Mouse (Mus musculus) stomach, embryonic 15.5 days (tissue): ENCODE results near the gene Kdm4b. TPM values are rescaled to one million over a fixed set of nuclear protein-coding genes. Genes with fewer than 3 reads are reported as not detected.

Source experiments
- ATAC-seq: fragments of 200-750 bp; cut with Nextera tagmentation; 2 replicates; pipeline ENCODE4 v1.8.0; 2017; ENCODE audit warnings: low read depth, moderate number of reproducible peaks, moderate TSS enrichment; ENCODE audit not compliant: insufficient read depth, low FRiP score
- H3K27ac ChIP-seq: fragments of 300-500 bp; sonication (generic); 2 replicates; pipeline ENCODE4 v1.5.1; 2015; ENCODE audit warnings: mild to moderate bottlenecking, inconsistent platforms
- H3K27me3 ChIP-seq: fragments of 300-500 bp; sonication (generic); replicated peaks from 2 replicates; pipeline ENCODE4 v1.6.1; 2015; ENCODE audit warnings: inconsistent platforms
- H3K36me3 ChIP-seq: fragments of 300-500 bp; sonication (generic); 2 replicates; pipeline ENCODE4 v1.6.1; 2015; ENCODE audit warnings: inconsistent platforms
- H3K4me1 ChIP-seq: fragments of 300-500 bp; sonication (generic); 2 replicates; pipeline ENCODE4 v1.6.1; 2015; ENCODE audit warnings: inconsistent platforms
- H3K4me2 ChIP-seq: fragments of 300-500 bp; sonication (generic); 2 replicates; pipeline ENCODE4 v1.6.1; 2015; ENCODE audit warnings: mild to moderate bottlenecking, inconsistent platforms
- H3K4me3 ChIP-seq: fragments of 300-500 bp; sonication (generic); replicated peaks from 2 replicates; pipeline ENCODE4 v1.5.1; 2015; ENCODE audit warnings: inconsistent platforms
- H3K9ac ChIP-seq: fragments of 300-500 bp; sonication (generic); 2 replicates; pipeline ENCODE4 v1.6.1; 2015; ENCODE audit warnings: inconsistent platforms
- H3K9me3 ChIP-seq: fragments of 300-500 bp; sonication (generic); 2 replicates; pipeline ENCODE4 v1.6.1; 2016; ENCODE audit warnings: inconsistent platforms
- WGBS: fragments of 180-500 bp; shearing (Covaris S2); methylation state at CpG from one replicate; pipeline ENCODE4 v1.1.7; 2015; 5-methylcytosine and 5-hydroxymethylcytosine counted together
- polyA plus RNA-seq: library from polyadenylated mRNA; unstranded; fragments of >200 nt; fragmentation: Nextera tagmentation; extraction: Ambion mirVana; gene quantifications from 2 replicates; pipeline ENCODE4 v1.2.1, GENCODE M21; 2015

The Kdm4b gene
- polyA plus RNA-seq = 27.8 and 33.9 TPM in 2 replicates

- peak within 1 kb of the TSS; percentile 91 for H3K9ac ChIP-seq
- WGBS = under 1% methylated on average over 57 of the region's 57 CpGs
- ATAC-seq = peak; percentile 99
- no peaks in the 10 kb centered on the region for H3K27me3 ChIP-seq
- peak within 1 kb of the TSS; percentile 93 for H3K4me3 ChIP-seq
- no peaks in the 10 kb centered on the region for H3K9me3 ChIP-seq
- peaks cover 12% of the 10 kb centered on the region; the same call in 1 of the 2 replicates for H3K36me3 ChIP-seq
- peak within 1 kb of the TSS; percentile 76 for H3K4me2 ChIP-seq
- H3K4me1 ChIP-seq = peaks cover 36% of the 10 kb centered on the region
- H3K27ac ChIP-seq = peak within 1 kb of the TSS; percentile 98
These were observed at the start of gene Kdm4b for GRCm38 (mm10) chr17:56325450-56326152. Kdm4b (plus strand) TSS chr17:56326062.

GRCm38 (mm10) chr17:56276643-56277566 lies 49.0 kb upstream of the Kdm4b start, which contains the start of gene Ticam1:
Ticam1 (minus strand) TSS chr17:56276786.
- peaks cover 15% of the 10 kb centered on the region for H3K36me3 ChIP-seq
- 2% methylated on average over 14 of the region's 21 CpGs for WGBS
- peak; percentile 94 for ATAC-seq

GRCm38 (mm10) chr17:56277567-56277893 lies 48.3 kb upstream of the Kdm4b start:
- no peaks in the 10 kb centered on the region for H3K9me3 ChIP-seq
- WGBS = 32% methylated on average over 2 of the region's 2 CpGs
- no peak for ATAC-seq
- H3K36me3 ChIP-seq = peaks cover 15% of the 10 kb centered on the region
- no peak overlapping the region for H3K9ac ChIP-seq
- H3K4me2 ChIP-seq = peak overlapping the region; percentile 76
- H3K27me3 ChIP-seq = no peaks in the 10 kb centered on the region
- peak overlapping the region; percentile 89 for H3K27ac ChIP-seq
- peaks cover 19% of the 10 kb centered on the region; the same call in 1 of the 2 replicates for H3K4me1 ChIP-seq
- H3K4me3 ChIP-seq = no peak overlapping the region

More at GRCm38 (mm10) chr17:56276643-56277566, 49.0 kb upstream of the Kdm4b start, which contains the start of gene Ticam1:
- H3K27me3 ChIP-seq = no peaks in the 10 kb centered on the region
- H3K9me3 ChIP-seq = no peaks in the 10 kb centered on the region
- H3K4me3 ChIP-seq = peak within 1 kb of the TSS; percentile 69
- H3K4me2 ChIP-seq = peak within 1 kb of the TSS; percentile 76
- peak within 1 kb of the TSS; percentile 89 for H3K27ac ChIP-seq
- H3K4me1 ChIP-seq = peaks cover 19% of the 10 kb centered on the region; the same call in 1 of the 2 replicates
- H3K9ac ChIP-seq = peak within 1 kb of the TSS; percentile 69

GRCm38 (mm10) chr17:56278340-56278739 lies 47.5 kb upstream of the Kdm4b start:
- Histone ChIP-seq H3K27me3 (no peaks in the 10 kb centered on the region), H3K36me3 (peaks cover 15% of the 10 kb centered on the region), H3K4me1 (peaks cover 13% of the 10 kb centered on the region; the same call in 1 of the 2 replicates), H3K9ac (no peak overlapping the region), H3K4me3 (no peak overlapping the region), H3K27ac (peak overlapping the region; percentile 50; the same call in 1 of the 2 replicates), H3K9me3 (no peaks in the 10 kb centered on the region), H3K4me2 (no peak overlapping the region)
- 88% methylated on average over 5 of the region's 5 CpGs for WGBS
- ATAC-seq = no peak

GRCm38 (mm10) chr17:56279481-56280155 lies 46.2 kb upstream of the Kdm4b start:
- WGBS = 87% methylated on average over 12 of the region's 12 CpGs
- Histone ChIP-seq H3K9me3 (no peaks in the 10 kb centered on the region), H3K9ac (no peak overlapping the region), H3K4me1 (0 out of 2 replicates have a peak, but pooled peaks cover 4% of the 10 kb centered on the region), H3K27me3 (no peaks in the 10 kb centered on the region), H3K4me2 (no peak overlapping the region), H3K27ac (0 out of 2 replicates have a peak overlapping the region, but pooled peaks have one; percentile 27), H3K4me3 (no peak overlapping the region), H3K36me3 (peaks cover 23% of the 10 kb centered on the region)
- ATAC-seq = no peak

- no peak for ATAC-seq
- WGBS = 85% methylated on average over 12 of the region's 12 CpGs
- Histone ChIP-seq H3K27me3 (no peaks in the 10 kb centered on the region), H3K9ac (no peak overlapping the region), H3K4me3 (no peak overlapping the region), H3K27ac (no peak overlapping the region), H3K4me1 (0 out of 2 replicates have a peak, but pooled peaks cover 4% of the 10 kb centered on the region), H3K9me3 (no peaks in the 10 kb centered on the region), H3K4me2 (no peak overlapping the region), H3K36me3 (peaks cover 39% of the 10 kb centered on the region)
These were observed 44.7 kb upstream of the Kdm4b start for GRCm38 (mm10) chr17:56281193-56281592.

GRCm38 (mm10) chr17:56282802-56283201 lies 43.1 kb upstream of the Kdm4b start:
- Histone ChIP-seq H3K4me3 (no peak overlapping the region), H3K36me3 (peaks cover 47% of the 10 kb centered on the region), H3K4me1 (peaks cover 11% of the 10 kb centered on the region), H3K27ac (no peak overlapping the region), H3K4me2 (no peak overlapping the region), H3K9me3 (no peaks in the 10 kb centered on the region), H3K27me3 (no peaks in the 10 kb centered on the region), H3K9ac (no peak overlapping the region)
- no peak for ATAC-seq
- WGBS = 85% methylated on average over 4 of the region's 4 CpGs

- no peaks in the 10 kb centered on the region for H3K9me3 ChIP-seq
- H3K27ac ChIP-seq = no peak overlapping the region
- 92% methylated on average over 8 of the region's 8 CpGs for WGBS
- H3K4me1 ChIP-seq = peaks cover 16% of the 10 kb centered on the region
- H3K36me3 ChIP-seq = peaks cover 47% of the 10 kb centered on the region
- H3K4me2 ChIP-seq = no peak overlapping the region
- no peaks in the 10 kb centered on the region for H3K27me3 ChIP-seq
- no peak for ATAC-seq
- no peak overlapping the region for H3K9ac ChIP-seq
- no peak overlapping the region for H3K4me3 ChIP-seq
These were observed 42.5 kb upstream of the Kdm4b start for GRCm38 (mm10) chr17:56283316-56283715.

GRCm38 (mm10) chr17:56285995-56286394 lies 39.9 kb upstream of the Kdm4b start:
- ATAC-seq = no peak

GRCm38 (mm10) chr17:56287830-56288229 lies 38.0 kb upstream of the Kdm4b start:
- H3K36me3 ChIP-seq = peaks cover 32% of the 10 kb centered on the region
- H3K9me3 ChIP-seq = no peaks in the 10 kb centered on the region
- no peak overlapping the region for H3K9ac ChIP-seq
- ATAC-seq = peak; percentile 9; the same call in 1 of the 2 replicates
- H3K4me3 ChIP-seq = peak overlapping the region; percentile 17; the same call in 1 of the 2 replicates
- H3K27me3 ChIP-seq = no peaks in the 10 kb centered on the region
- WGBS = 39% methylated on average over 3 of the region's 3 CpGs
- peaks cover 31% of the 10 kb centered on the region for H3K4me1 ChIP-seq
- H3K4me2 ChIP-seq = peak overlapping the region; percentile 44
- peak overlapping the region; percentile 49 for H3K27ac ChIP-seq

More at GRCm38 (mm10) chr17:56285995-56286394, 39.9 kb upstream of the Kdm4b start:
- Histone ChIP-seq H3K4me3 (no peak overlapping the region), H3K4me2 (no peak overlapping the region), H3K9me3 (no peaks in the 10 kb centered on the region), H3K27ac (no peak overlapping the region), H3K27me3 (no peaks in the 10 kb centered on the region), H3K9ac (no peak overlapping the region), H3K36me3 (peaks cover 39% of the 10 kb centered on the region), H3K4me1 (peaks cover 26% of the 10 kb centered on the region)
- 94% methylated on average over 11 of the region's 11 CpGs for WGBS

- H3K4me2 ChIP-seq = peak overlapping the region; percentile 79
- peaks cover 31% of the 10 kb centered on the region for H3K4me1 ChIP-seq
- ATAC-seq = no peak
- peak overlapping the region; percentile 97 for H3K27ac ChIP-seq
- H3K9me3 ChIP-seq = no peaks in the 10 kb centered on the region
- H3K9ac ChIP-seq = no peak overlapping the region; the same call in 1 of the 2 replicates
- peaks cover 31% of the 10 kb centered on the region for H3K36me3 ChIP-seq
- peak overlapping the region; percentile 57 for H3K4me3 ChIP-seq
- WGBS = 26% methylated on average over 3 of the region's 3 CpGs
- H3K27me3 ChIP-seq = no peaks in the 10 kb centered on the region
These were observed 37.0 kb upstream of the Kdm4b start for GRCm38 (mm10) chr17:56288866-56289265.
